Mouse (Mus musculus): ENCODE measurements around the gene Plekha1. TPM values are rescaled to one million over a fixed set of nuclear protein-coding genes. Genes with fewer than 3 reads are reported as not detected.

Gene Plekha1
- polyA plus RNA-seq, 1 experiment from 2014 or later, result 50.1 TPM

DNA sequence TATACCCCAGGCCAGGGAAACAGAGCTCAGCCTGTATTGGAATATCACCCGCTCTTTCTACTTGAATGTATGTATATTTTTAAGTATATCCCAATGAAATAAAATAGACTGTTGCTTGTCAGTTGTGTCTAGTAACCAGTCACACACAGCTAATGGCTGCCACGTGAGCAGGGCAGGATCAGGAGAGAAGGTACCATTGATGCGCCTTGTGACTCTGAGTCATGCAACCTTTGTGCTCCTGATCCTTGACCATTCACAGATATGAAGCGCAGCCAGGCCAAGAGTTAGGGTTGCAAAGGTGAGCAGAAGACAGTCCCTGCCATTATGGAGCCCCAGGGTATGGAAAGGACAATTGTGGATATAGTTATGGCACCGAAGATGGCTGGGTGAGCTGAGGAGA lies 34.0 kb upstream of the Plekha1 start:
- Histone ChIP-seq H3K9ac (ENCODE audit: low read depth, low read length) (no peak overlapping the region), H3K27me3 (ENCODE audit: control insufficient read depth, insufficient read depth, low read length) (no peaks in the 10 kb centered on the region; the same call in 1 of the 2 replicates), H3K36me3 (ENCODE audit: control insufficient read depth, insufficient read depth, low read length) (no peaks in the 10 kb centered on the region), H3K4me3 (ENCODE audit: low read depth, low read length) (no peak overlapping the region), H3K9me3 (ENCODE audit: control insufficient read depth, low read length) (no peaks in the 10 kb centered on the region), H3K27ac (ENCODE audit: low read depth, low read length) (no peak overlapping the region), H3K4me1 (replicated peaks; ENCODE audit: control insufficient read depth, insufficient read depth, low read length) (peaks cover 4% of the 10 kb centered on the region; the same call in 1 of the 2 replicates), H3K4me2 (replicated peaks; ENCODE audit: low read depth, low read length) (no peak overlapping the region)
- 94% methylated on average over 5 of the region's 5 CpGs for WGBS
- DNase-seq (ENCODE audit: low spot score), result no peak
- no peak for ATAC-seq (ENCODE audit: low FRiP score)

DNA sequence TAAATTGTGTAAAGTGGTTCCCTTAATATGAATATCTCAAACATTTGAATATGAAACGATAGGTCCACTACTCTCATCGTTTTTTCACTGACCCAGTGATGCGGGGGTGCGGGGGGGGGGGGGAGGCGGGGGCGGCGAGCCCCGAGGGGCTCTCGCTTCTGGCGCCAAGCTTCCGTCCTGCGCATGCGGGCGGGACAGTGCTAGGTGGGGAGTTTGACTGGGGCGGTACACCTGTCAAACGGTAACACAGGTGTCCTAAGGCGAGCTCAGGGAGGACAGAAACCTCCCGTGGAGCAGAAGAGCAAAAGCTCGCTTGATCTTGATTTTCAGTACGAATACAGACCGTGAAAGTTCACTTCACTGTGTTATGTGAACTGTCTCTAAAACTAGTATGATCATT lies 31.3 kb upstream of the Plekha1 start:
- no peaks in the 10 kb centered on the region; the same call in 1 of the 2 replicates for H3K27me3 ChIP-seq (ENCODE audit: control insufficient read depth, insufficient read depth, low read length)
- peaks cover 4% of the 10 kb centered on the region; the same call in 1 of the 2 replicates for H3K4me1 ChIP-seq (replicated peaks; ENCODE audit: control insufficient read depth, insufficient read depth, low read length)

DNA sequence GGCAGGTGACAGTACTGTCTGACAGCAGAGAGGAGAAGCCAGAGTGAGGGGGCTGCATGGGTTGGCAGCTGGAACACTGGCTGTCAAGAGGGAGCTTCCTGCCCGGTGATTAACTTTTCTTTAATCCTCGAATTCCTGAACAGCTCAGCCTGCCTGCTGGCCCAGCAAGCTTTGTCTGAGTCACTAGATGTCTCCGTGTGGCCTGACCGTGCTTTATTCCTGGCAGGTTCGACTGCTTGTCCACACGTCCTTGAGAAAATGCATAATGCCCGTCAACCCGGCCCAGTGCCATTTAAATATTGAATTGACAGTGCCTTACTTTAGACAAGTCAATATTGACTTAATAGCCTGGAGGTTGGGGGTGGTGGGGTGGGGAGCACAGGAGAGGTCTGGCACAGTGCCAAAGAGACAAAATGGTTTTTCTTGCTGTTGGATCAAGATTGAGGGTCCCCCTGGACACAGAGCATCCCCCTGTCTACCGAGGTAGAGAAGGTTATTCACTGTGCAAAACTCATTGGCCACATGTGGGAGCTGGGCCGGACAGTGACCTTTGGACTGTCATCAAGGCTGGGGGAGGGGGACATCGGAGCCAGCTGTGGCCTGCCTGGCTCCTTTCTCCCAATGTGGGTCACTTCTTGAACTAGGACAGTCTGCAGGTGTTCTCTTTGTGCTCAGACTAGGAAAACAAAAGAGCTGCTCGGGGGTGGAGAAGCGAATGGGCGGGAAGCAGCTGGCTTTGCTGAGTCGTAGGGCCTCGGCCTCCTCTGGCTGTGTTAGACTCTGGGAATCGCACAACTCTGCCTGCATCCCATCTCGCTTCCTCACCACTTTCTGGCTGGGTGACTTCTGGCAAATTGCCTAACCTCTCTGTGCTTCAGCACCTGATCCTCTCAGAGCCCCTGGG lies 30.3 kb upstream of the Plekha1 start:
- peak; percentile 18 for ATAC-seq (ENCODE audit: low FRiP score)
- Histone ChIP-seq H3K36me3 (ENCODE audit: control insufficient read depth, insufficient read depth, low read length) (no peaks in the 10 kb centered on the region), H3K4me2 (replicated peaks; ENCODE audit: low read depth, low read length) (no peak overlapping the region), H3K9me3 (ENCODE audit: control insufficient read depth, low read length) (no peaks in the 10 kb centered on the region), H3K4me1 (replicated peaks; ENCODE audit: control insufficient read depth, insufficient read depth, low read length) (peaks cover 4% of the 10 kb centered on the region; the same call in 1 of the 2 replicates), H3K27ac (ENCODE audit: low read depth, low read length) (no peak overlapping the region), H3K4me3 (ENCODE audit: low read depth, low read length) (no peak overlapping the region), H3K9ac (ENCODE audit: low read depth, low read length) (no peak overlapping the region), H3K27me3 (ENCODE audit: control insufficient read depth, insufficient read depth, low read length) (no peaks in the 10 kb centered on the region; the same call in 1 of the 2 replicates)
- 5% methylated on average over 18 of the region's 18 CpGs for WGBS
- peak; percentile 57 for DNase-seq (ENCODE audit: low spot score)

More for the DNA sequence above, 31.3 kb upstream of the Plekha1 start:
- no peaks in the 10 kb centered on the region for H3K9me3 ChIP-seq (ENCODE audit: control insufficient read depth, low read length)
- ATAC-seq (ENCODE audit: low FRiP score), result peak; percentile 84
- H3K9ac ChIP-seq (ENCODE audit: low read depth, low read length), result no peak overlapping the region
- H3K4me3 ChIP-seq (ENCODE audit: low read depth, low read length), result no peak overlapping the region
- DNase-seq (ENCODE audit: low spot score), result peak; percentile 98
- H3K36me3 ChIP-seq (ENCODE audit: control insufficient read depth, insufficient read depth, low read length), result no peaks in the 10 kb centered on the region
- H3K27ac ChIP-seq (ENCODE audit: low read depth, low read length), result no peak overlapping the region
- WGBS, result 22% methylated on average over 21 of the region's 21 CpGs
- no peak overlapping the region for H3K4me2 ChIP-seq (replicated peaks; ENCODE audit: low read depth, low read length)

DNA sequence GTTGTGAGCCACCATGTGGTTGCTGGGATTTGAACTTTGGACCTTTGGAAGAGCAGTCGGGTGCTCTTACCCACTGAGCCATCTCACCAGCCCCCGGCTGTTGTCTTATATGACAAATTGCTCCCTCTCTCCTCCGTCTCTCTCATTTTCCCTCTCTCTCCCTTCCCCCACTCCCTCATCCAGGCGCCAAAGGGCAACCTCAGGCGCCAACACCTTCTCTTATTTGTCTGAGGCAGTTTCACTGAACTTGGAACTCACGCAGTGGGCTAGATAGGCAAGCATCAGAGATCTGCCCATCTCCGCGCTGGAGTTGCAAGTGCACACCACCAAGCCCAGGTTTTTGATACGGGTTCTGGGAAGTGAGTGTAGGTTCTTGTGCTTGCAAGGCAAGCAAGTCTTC lies 29.5 kb upstream of the Plekha1 start:
- Histone ChIP-seq H3K9me3 (ENCODE audit: control insufficient read depth, low read length) (no peaks in the 10 kb centered on the region), H3K36me3 (ENCODE audit: control insufficient read depth, insufficient read depth, low read length) (no peaks in the 10 kb centered on the region), H3K4me2 (replicated peaks; ENCODE audit: low read depth, low read length) (no peak overlapping the region), H3K4me3 (ENCODE audit: low read depth, low read length) (no peak overlapping the region), H3K9ac (ENCODE audit: low read depth, low read length) (no peak overlapping the region), H3K4me1 (replicated peaks; ENCODE audit: control insufficient read depth, insufficient read depth, low read length) (peaks cover 4% of the 10 kb centered on the region; the same call in 1 of the 2 replicates), H3K27ac (ENCODE audit: low read depth, low read length) (no peak overlapping the region), H3K27me3 (ENCODE audit: control insufficient read depth, insufficient read depth, low read length) (no peaks in the 10 kb centered on the region; the same call in 1 of the 2 replicates)
- ATAC-seq (ENCODE audit: low FRiP score) (no peak), DNase-seq (ENCODE audit: low spot score) (no peak)
- WGBS, result 66% methylated on average over 9 of the region's 9 CpGs

DNA sequence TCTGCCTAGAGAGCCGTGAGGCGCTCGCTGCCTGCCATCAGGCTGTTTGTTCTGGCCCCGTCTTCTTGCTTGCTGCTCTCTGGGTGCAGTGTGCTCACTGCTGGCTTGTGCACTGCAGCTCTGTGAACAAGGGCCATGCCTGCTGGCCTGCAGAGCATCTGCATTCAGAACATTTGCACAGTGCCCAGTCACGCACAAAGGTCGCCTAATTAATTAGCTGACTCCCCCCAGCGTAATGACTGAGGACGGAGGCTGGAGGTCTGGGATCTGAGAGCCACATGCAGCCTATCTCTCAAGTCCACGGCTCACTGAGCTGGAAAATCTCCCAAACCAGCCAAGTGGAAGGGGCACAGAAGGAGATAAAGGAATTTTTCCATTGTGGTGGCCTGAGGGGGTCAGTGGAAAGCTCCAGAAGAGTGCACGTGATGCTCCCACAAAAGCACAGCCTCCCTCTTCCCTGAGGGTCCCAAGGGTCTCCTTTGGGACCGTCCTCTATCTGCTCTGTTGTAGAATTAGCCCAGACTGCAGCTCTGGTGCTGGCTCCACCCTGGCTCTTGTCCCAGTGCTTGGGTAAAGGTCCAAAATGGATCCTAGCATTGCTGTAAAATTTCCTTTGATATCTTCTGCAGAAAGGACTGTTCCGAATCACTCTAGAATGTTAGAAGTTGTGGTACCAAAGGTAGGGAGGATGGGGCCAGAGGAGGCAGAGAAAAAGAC lies 27.5 kb upstream of the Plekha1 start:
- Histone ChIP-seq H3K4me2 (replicated peaks; ENCODE audit: low read depth, low read length) (no peak overlapping the region), H3K36me3 (ENCODE audit: control insufficient read depth, insufficient read depth, low read length) (no peaks in the 10 kb centered on the region), H3K27ac (ENCODE audit: low read depth, low read length) (peak overlapping the region; percentile 54), H3K27me3 (ENCODE audit: control insufficient read depth, insufficient read depth, low read length) (no peaks in the 10 kb centered on the region; the same call in 1 of the 2 replicates), H3K4me1 (replicated peaks; ENCODE audit: control insufficient read depth, insufficient read depth, low read length) (peaks cover 4% of the 10 kb centered on the region; the same call in 1 of the 2 replicates), H3K9ac (ENCODE audit: low read depth, low read length) (no peak overlapping the region), H3K4me3 (ENCODE audit: low read depth, low read length) (no peak overlapping the region), H3K9me3 (ENCODE audit: control insufficient read depth, low read length) (no peaks in the 10 kb centered on the region)
- ATAC-seq (ENCODE audit: low FRiP score), result peak; percentile 86
- peak; percentile 77 for DNase-seq (ENCODE audit: low spot score)
- 16% methylated on average over 12 of the region's 12 CpGs for WGBS

DNA sequence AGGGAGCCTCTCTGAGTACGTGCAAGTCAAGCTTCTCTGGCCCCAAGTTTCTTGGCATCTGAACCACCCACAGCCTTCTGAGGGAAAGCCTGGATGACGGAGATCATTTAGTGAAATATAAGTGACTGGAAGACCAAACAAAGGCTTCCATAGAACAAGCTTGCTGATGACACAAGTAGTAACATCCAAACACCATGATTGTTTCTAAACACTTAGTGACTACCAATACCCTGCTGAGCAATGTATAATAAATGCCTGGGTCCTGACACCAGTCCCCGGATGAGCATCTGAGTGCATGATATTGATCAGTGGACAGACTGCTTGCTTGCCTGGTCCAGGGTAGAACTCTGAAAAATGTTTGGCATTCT lies 26.9 kb upstream of the Plekha1 start:
- no peaks in the 10 kb centered on the region for H3K9me3 ChIP-seq (ENCODE audit: control insufficient read depth, low read length)
- H3K36me3 ChIP-seq (ENCODE audit: control insufficient read depth, insufficient read depth, low read length), result no peaks in the 10 kb centered on the region
- no peak overlapping the region for H3K4me2 ChIP-seq (replicated peaks; ENCODE audit: low read depth, low read length)
- WGBS, result 59% methylated on average over 3 of the region's 3 CpGs
- ATAC-seq (ENCODE audit: low FRiP score), result no peak
- H3K4me3 ChIP-seq (ENCODE audit: low read depth, low read length), result no peak overlapping the region
- H3K27ac ChIP-seq (ENCODE audit: low read depth, low read length), result peak overlapping the region; percentile 54
- H3K9ac ChIP-seq (ENCODE audit: low read depth, low read length), result no peak overlapping the region
- DNase-seq (ENCODE audit: low spot score), result no peak
- peaks cover 4% of the 10 kb centered on the region; the same call in 1 of the 2 replicates for H3K4me1 ChIP-seq (replicated peaks; ENCODE audit: control insufficient read depth, insufficient read depth, low read length)
- no peaks in the 10 kb centered on the region; the same call in 1 of the 2 replicates for H3K27me3 ChIP-seq (ENCODE audit: control insufficient read depth, insufficient read depth, low read length)

DNA sequence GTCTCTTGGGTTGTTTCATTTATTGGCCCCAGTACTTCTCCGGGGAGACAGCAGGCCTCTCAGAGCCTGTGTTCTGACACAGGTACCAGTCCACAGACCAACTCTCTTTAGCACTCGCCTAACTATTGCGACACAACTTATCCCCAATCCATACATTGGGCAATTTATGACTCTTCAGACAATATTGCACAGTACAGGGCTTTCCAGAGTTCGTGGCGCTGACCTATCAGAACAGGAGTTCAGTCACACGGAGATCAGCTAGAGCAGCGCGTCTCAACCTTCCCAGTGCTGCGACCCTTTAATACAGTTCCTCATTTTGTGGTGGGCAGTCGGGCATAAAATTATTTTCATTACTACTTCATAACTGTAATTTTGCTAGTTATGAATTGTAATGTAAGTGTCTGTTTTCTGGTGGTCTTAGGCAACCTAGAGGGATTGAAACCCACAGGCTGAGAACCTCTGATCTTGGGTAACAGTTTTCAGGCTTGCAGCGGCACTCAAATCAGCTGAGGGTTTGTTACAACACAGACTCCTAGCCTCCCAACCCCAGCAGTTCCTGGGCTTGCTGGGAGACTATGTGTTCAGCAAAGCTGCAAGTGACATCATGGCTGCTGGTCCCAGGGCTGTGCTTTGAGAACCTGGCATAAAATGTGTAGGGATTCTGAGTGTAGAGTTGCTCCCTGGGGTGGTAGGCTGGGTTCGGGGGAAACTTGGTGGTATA lies 26.0 kb upstream of the Plekha1 start:
- Histone ChIP-seq H3K4me3 (ENCODE audit: low read depth, low read length) (no peak overlapping the region), H3K4me1 (replicated peaks; ENCODE audit: control insufficient read depth, insufficient read depth, low read length) (peaks cover 4% of the 10 kb centered on the region; the same call in 1 of the 2 replicates), H3K9ac (ENCODE audit: low read depth, low read length) (no peak overlapping the region), H3K9me3 (ENCODE audit: control insufficient read depth, low read length) (no peaks in the 10 kb centered on the region), H3K27ac (ENCODE audit: low read depth, low read length) (no peak overlapping the region), H3K4me2 (replicated peaks; ENCODE audit: low read depth, low read length) (no peak overlapping the region), H3K27me3 (ENCODE audit: control insufficient read depth, insufficient read depth, low read length) (no peaks in the 10 kb centered on the region), H3K36me3 (ENCODE audit: control insufficient read depth, insufficient read depth, low read length) (no peaks in the 10 kb centered on the region)
- 92% methylated on average over 12 of the region's 12 CpGs for WGBS
- ATAC-seq (ENCODE audit: low FRiP score) (no peak), DNase-seq (ENCODE audit: low spot score) (no peak)

DNA sequence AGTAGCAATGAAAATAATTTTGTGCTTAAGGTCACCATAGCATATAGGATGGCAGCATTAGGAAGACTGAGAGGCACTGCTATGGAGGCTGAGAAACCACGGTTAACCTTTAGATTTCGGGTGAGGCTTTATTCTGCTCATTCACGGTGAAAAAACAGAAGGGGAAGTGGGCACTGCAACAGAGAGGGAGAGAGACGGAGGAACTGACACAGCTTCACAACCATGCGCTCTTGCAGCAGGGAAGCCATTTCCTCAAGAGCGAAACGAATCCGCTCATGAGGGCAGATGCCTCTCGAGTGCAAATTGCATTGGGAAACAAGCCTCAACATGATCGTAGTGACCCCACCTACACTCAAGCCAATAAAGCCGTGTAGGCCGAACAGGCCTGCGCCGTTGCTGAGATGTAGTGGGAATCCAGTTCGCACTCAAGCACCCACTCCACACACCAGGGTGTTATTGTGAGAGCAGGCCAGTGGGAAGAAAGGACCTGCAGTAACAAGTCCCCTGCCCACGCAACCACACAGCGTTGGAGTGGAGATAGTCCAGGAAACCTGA lies 18.3 kb upstream of the Plekha1 start:
- Histone ChIP-seq H3K9me3 (ENCODE audit: control insufficient read depth, low read length) (no peaks in the 10 kb centered on the region), H3K4me1 (replicated peaks; ENCODE audit: control insufficient read depth, insufficient read depth, low read length) (no peaks in the 10 kb centered on the region), H3K27me3 (ENCODE audit: control insufficient read depth, insufficient read depth, low read length) (no peaks in the 10 kb centered on the region), H3K4me2 (replicated peaks; ENCODE audit: low read depth, low read length) (no peak overlapping the region), H3K4me3 (ENCODE audit: low read depth, low read length) (no peak overlapping the region), H3K27ac (ENCODE audit: low read depth, low read length) (no peak overlapping the region), H3K9ac (ENCODE audit: low read depth, low read length) (no peak overlapping the region), H3K36me3 (ENCODE audit: control insufficient read depth, insufficient read depth, low read length) (no peaks in the 10 kb centered on the region)
- ATAC-seq (ENCODE audit: low FRiP score) (no peak), DNase-seq (ENCODE audit: low spot score) (no peak)
- 88% methylated on average over 17 of the region's 17 CpGs for WGBS

All from hindbrain, embryonic 11.5 days (tissue).